9 mouse cellular contexts compared by ENCODE assay signal in genomic region chr7:25424429-25424828, GRCm38 (mm10). TPM values are rescaled to one million over a fixed set of nuclear protein-coding genes. Genes with fewer than 3 reads are reported as not detected.
DNase-seq lines count a peak whose midpoint lies in the region; ATAC-seq lines count a peak whose summit lies in the region.
"Had no signal": no experiment of that assay in that cellular context is flagged by ENCODE, and none has a peak within 500 bp of the region (broad histone marks: within the 10 kb centered on the region; RNA-seq: fewer than 3 reads in every experiment).

No protein-coding gene starts in this region.

- H3K27ac ChIP-seq in midbrain, embryonic 15.5 days, result no peak overlapping the region

- WGBS in midbrain, embryonic 15.5 days, result 37% methylated on average over 4 of the region's 4 CpGs

- H3K9ac ChIP-seq in midbrain, embryonic 15.5 days, result no peak overlapping the region

- no peaks in the 10 kb centered on the region for H3K27me3 ChIP-seq in midbrain, embryonic 15.5 days (replicated peaks)

- ATAC-seq in frontal cortex, adult (ENCODE audit: low TSS enrichment), result no peak
- ATAC-seq in midbrain, embryonic 15.5 days (replicated peaks), result peak; percentile 58

- H3K4me2 ChIP-seq in midbrain, embryonic 15.5 days, result no peak overlapping the region

- no peaks in the 10 kb centered on the region for H3K36me3 ChIP-seq in midbrain, embryonic 15.5 days (replicated peaks)

- DNase-seq in frontal cortex, adult 2 months (ENCODE audit: extremely low spot score in 1 of 2, low spot score in 1 of 2), result peak; percentile 65 to 96
- DNase-seq in cerebellum, adult 9-10 months, result peak; percentile 82
- peak; percentile 42 to 77 for DNase-seq in frontal cortex, postnatal 14 days (ENCODE audit: low spot score in 2 of 2)
- peak; percentile 59 for DNase-seq in kidney, adult 11 months
- DNase-seq in left cerebral cortex, postnatal 36 days (ENCODE audit: low spot score in 2 of 2), result peak; percentile 49 to 75
- DNase-seq in spleen, postnatal 14 days (ENCODE audit: low spot score in 2 of 2), result peak; percentile 55 to 83

- H3K4me3 ChIP-seq in midbrain, embryonic 15.5 days, result no peak overlapping the region

- no peaks in the 10 kb centered on the region for H3K4me1 ChIP-seq in midbrain, embryonic 15.5 days

- H3K9me3 ChIP-seq in midbrain, embryonic 15.5 days, result no peaks in the 10 kb centered on the region

- intact Hi-C loops in left cerebral cortex, postnatal 36 days (cut with DNase I), result loop anchor here (1.0 to 5.0 kb wide), 3 partner anchors 55 to 176 kb away; no protein-coding TSS in a partner anchor

RNA-seq across cellular contexts. Expression of gene Cxcl17, which starts 11.7 kb away (rescaled TPM):
- not detected in 2 replicates for polyA plus RNA-seq in frontal cortex, adult 2 months (2012; rRNA removed)
- total RNA-seq in left cerebral cortex, postnatal 36 days (2021), result not detected
- polyA plus RNA-seq in midbrain, embryonic 15.5 days (2015; fragmentation: Nextera tagmentation; extraction: Ambion mirVana), result 0.79 and 0.93 TPM in 2 replicates

RNA-seq across cellular contexts. Expression of gene Lipe, which starts 25.9 kb away (rescaled TPM):
- 9.9 and 12.5 TPM in 2 replicates for polyA plus RNA-seq in frontal cortex, adult 2 months (2012; rRNA removed)
- 10 to 100 TPM in 1 of 2 experiments, 1 to 10 TPM in 1; 6.0 to 11.2 TPM for total RNA-seq in left cerebral cortex, postnatal 36 days (2021)
- 10.5 and 12.7 TPM in 2 replicates for polyA plus RNA-seq in midbrain, embryonic 15.5 days (2015; fragmentation: Nextera tagmentation; extraction: Ambion mirVana)

RNA-seq across cellular contexts. Expression of gene Ceacam1, which starts 53.0 kb away (rescaled TPM):
- polyA plus RNA-seq in frontal cortex, adult 2 months (2012; rRNA removed), result 4.2 and 4.9 TPM in 2 replicates
- total RNA-seq in left cerebral cortex, postnatal 36 days (2021), result 1 to 10 TPM; 2.0 to 3.0 TPM
- polyA plus RNA-seq in midbrain, embryonic 15.5 days (2015; fragmentation: Nextera tagmentation; extraction: Ambion mirVana), result 0.88 and 1.1 TPM in 2 replicates

RNA-seq across cellular contexts. Expression of gene Cnfn, which starts 54.9 kb away (rescaled TPM):
- polyA plus RNA-seq in frontal cortex, adult 2 months (2012; rRNA removed), result not detected in 2 replicates
- total RNA-seq in left cerebral cortex, postnatal 36 days (2021), result not detected
- not detected in 2 replicates for polyA plus RNA-seq in midbrain, embryonic 15.5 days (2015; fragmentation: Nextera tagmentation; extraction: Ambion mirVana)
- polyA plus RNA-seq: stomach, embryonic 14.5 days had no signal
